In the genomic region with DNA sequence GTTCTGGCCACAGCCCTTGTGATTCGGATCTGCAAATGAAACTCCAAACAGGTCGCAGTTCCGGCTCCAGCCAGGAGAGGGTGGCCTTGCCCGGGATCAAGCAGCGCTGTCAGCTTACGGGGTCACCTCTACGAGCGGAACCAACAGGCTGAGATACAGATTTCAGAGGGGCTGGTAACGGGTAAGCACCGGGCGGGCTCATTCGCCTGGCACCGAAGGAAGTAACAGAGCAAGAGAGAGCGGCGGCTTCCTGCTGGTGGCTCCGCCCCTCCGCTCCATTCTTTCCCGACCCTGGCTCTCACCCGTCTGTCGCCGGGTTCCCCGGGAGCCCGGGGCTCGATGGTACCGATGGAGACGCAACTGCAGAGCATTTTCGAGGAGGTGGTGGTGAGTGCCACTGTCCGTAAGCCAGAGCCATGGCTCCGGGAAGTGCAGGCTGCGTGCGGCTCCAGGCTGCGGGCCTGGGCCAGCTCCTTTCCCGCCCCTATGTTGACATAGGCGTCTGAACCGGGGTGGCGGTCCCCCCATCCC, we compare ENCODE assay signal across 8 mouse cellular contexts. TPM values are rescaled to one million over a fixed set of nuclear protein-coding genes. Genes with fewer than 3 reads are reported as not detected.
DNase-seq lines count a peak whose midpoint lies in the region; ATAC-seq and TF ChIP-seq lines count a peak whose summit lies in the region.

A gene (plus strand): TSS at position 227 of the 531 bp plus-strand sequence.

- H3K4me2 ChIP-seq in forebrain, embryonic 16.5 days (ENCODE audit: low read length) = peak within 1 kb of the TSS; percentile 53
- peak within 1 kb of the TSS; percentile 67 for H3K4me2 ChIP-seq in lung, embryonic 14.5 days

- peaks cover 6% of the 10 kb centered on the region; the same call in 1 of the 2 replicates for H3K4me1 ChIP-seq in G1E (ENCODE audit: insufficient read depth, low read depth, low read length)
- peaks cover 2% of the 10 kb centered on the region; the same call in 1 of the 2 replicates for H3K4me1 ChIP-seq in forebrain, embryonic 16.5 days (replicated peaks; ENCODE audit: control insufficient read depth, insufficient read depth, low read length)
- no peaks in the 10 kb centered on the region for H3K4me1 ChIP-seq in lung, embryonic 14.5 days (ENCODE audit: insufficient read depth)
- peaks cover 2% of the 10 kb centered on the region; the same call in 1 of the 2 replicates for H3K4me1 ChIP-seq in olfactory bulb, adult 2 months (ENCODE audit: control insufficient read depth, insufficient read depth, low read length)
- H3K4me1 ChIP-seq in thymus, adult 2 months (replicated peaks; ENCODE audit: control insufficient read depth, insufficient read depth, low read length) = no peaks in the 10 kb centered on the region

- TF ChIP-seq CTCF in G1E (IDR thresholded peaks at IDR 0.05; ENCODE audit: low read depth, low read length) = peak; percentile 75; the same call in 1 of the 2 replicates
- TF ChIP-seq CTCF in layer of hippocampus, adult 2 months (conservative IDR thresholded peaks at IDR 0.05) = peak; percentile 96
- TF ChIP-seq CTCF in lung, embryonic 14.5 days (IDR thresholded peaks at IDR 0.05; ENCODE audit: low read depth) = peak; percentile 95
- peak; percentile 91 for TF ChIP-seq CTCF in olfactory bulb, adult 2 months (IDR thresholded peaks at IDR 0.05; ENCODE audit: insufficient read depth, low read depth, low read length)
- TF ChIP-seq CTCF in thymus, adult 2 months (IDR thresholded peaks at IDR 0.05; ENCODE audit: borderline replicate concordance, control insufficient read depth, extremely low read depth, insufficient read depth, low read length, poor library complexity) = peak; percentile 84

- H3K9ac ChIP-seq in forebrain, embryonic 16.5 days (replicated peaks; ENCODE audit: low read depth, low read length) = peak within 1 kb of the TSS; percentile 89
- peak within 1 kb of the TSS; percentile 68 for H3K9ac ChIP-seq in lung, embryonic 14.5 days

- H3K27me3 ChIP-seq in G1E (ENCODE audit: insufficient read depth, low read length) = no peaks in the 10 kb centered on the region; the same call in 1 of the 2 replicates
- no peaks in the 10 kb centered on the region for H3K27me3 ChIP-seq in forebrain, embryonic 16.5 days (replicated peaks; ENCODE audit: control insufficient read depth, insufficient read depth, low read length)
- H3K27me3 ChIP-seq in lung, embryonic 14.5 days (ENCODE audit: insufficient read depth, low read length) = no peaks in the 10 kb centered on the region
- no peaks in the 10 kb centered on the region for H3K27me3 ChIP-seq in thymus, adult 2 months (ENCODE audit: control insufficient read depth, insufficient read depth, low read length)

- peak; percentile 100 for ATAC-seq in G1E (ENCODE audit: extremely low read depth, insufficient number of reproducible peaks, low FRiP score, poor library complexity, severe bottlenecking)
- peak; percentile 100 for ATAC-seq in forebrain, embryonic 16.5 days
- peak; percentile 100 for ATAC-seq in lung, embryonic 14.5 days (ENCODE audit: insufficient read depth)

- H3K4me3 ChIP-seq in G1E (ENCODE audit: low read depth, low read length) = peak within 1 kb of the TSS; percentile 91
- H3K4me3 ChIP-seq in forebrain, embryonic 16.5 days (replicated peaks; ENCODE audit: low read length) = peak within 1 kb of the TSS; percentile 86
- peak within 1 kb of the TSS; percentile 93 for H3K4me3 ChIP-seq in layer of hippocampus, adult 2 months
- H3K4me3 ChIP-seq in lung, embryonic 14.5 days (ENCODE audit: low read depth, low read length) = peak within 1 kb of the TSS; percentile 65
- peak within 1 kb of the TSS; percentile 64 for H3K4me3 ChIP-seq in olfactory bulb, adult 2 months (ENCODE audit: insufficient read depth, low read depth, low read length)
- H3K4me3 ChIP-seq in thymus, adult 2 months (ENCODE audit: control insufficient read depth, insufficient read depth, low read length) = peak within 1 kb of the TSS; percentile 89

- WGBS in forebrain, embryonic 16.5 days = under 1% methylated on average over 34 of the region's 36 CpGs
- 0% methylated on average over 36 of the region's 36 CpGs for WGBS in lung, embryonic 14.5 days
- WGBS in olfactory bulb, adult 2 months = under 1% methylated on average over 36 of the region's 36 CpGs
- under 1% methylated on average over 36 of the region's 36 CpGs for WGBS in thymus, adult 2 months

- no peaks in the 10 kb centered on the region for H3K9me3 ChIP-seq in G1E (replicated peaks)
- H3K9me3 ChIP-seq in forebrain, embryonic 16.5 days (ENCODE audit: control insufficient read depth, low read length) = no peaks in the 10 kb centered on the region
- H3K9me3 ChIP-seq in lung, embryonic 14.5 days (ENCODE audit: low read depth, low read length) = no peaks in the 10 kb centered on the region

- H3K27ac ChIP-seq in forebrain, embryonic 16.5 days (ENCODE audit: low read length) = no peak within 1 kb of the TSS
- peak within 1 kb of the TSS; percentile 86 for H3K27ac ChIP-seq in layer of hippocampus, adult 2 months
- no peak within 1 kb of the TSS for H3K27ac ChIP-seq in lung, embryonic 14.5 days (ENCODE audit: low read depth)
- H3K27ac ChIP-seq in olfactory bulb, adult 2 months (ENCODE audit: insufficient read depth, low read depth, low read length) = no peak within 1 kb of the TSS
- H3K27ac ChIP-seq in thymus, adult 2 months (ENCODE audit: control insufficient read depth, insufficient read depth, low read length) = no peak within 1 kb of the TSS

- peaks cover 30% of the 10 kb centered on the region for H3K36me3 ChIP-seq in G1E (replicated peaks)
- 0 out of 2 replicates have a peak, but pooled peaks cover 4% of the 10 kb centered on the region for H3K36me3 ChIP-seq in forebrain, embryonic 16.5 days (ENCODE audit: control insufficient read depth, insufficient read depth)
- H3K36me3 ChIP-seq in lung, embryonic 14.5 days (ENCODE audit: insufficient read depth) = peaks cover 28% of the 10 kb centered on the region
- H3K36me3 ChIP-seq in thymus, adult 2 months (ENCODE audit: control insufficient read depth, insufficient read depth, low read length) = peaks cover 7% of the 10 kb centered on the region; the same call in 1 of the 2 replicates

- peak; percentile 58; the same call in 1 of the 2 replicates for TF ChIP-seq POLR2A in olfactory bulb, adult 2 months (IDR thresholded peaks at IDR 0.05; ENCODE audit: insufficient read depth, low read depth, low read length)
- peak; percentile 48; the same call in 1 of the 2 replicates for TF ChIP-seq POLR2A in thymus, adult 2 months (IDR thresholded peaks at IDR 0.05; ENCODE audit: control insufficient read depth, extremely low read depth, insufficient read depth, low read length, poor library complexity)

- intact Hi-C loops in heart, postnatal 36 days (cut with DNase I) = loop anchor here (1.0 to 5.0 kb wide), 2 partner anchors 73 to 349 kb away; no protein-coding TSS in a partner anchor

- DNase-seq in G1E (ENCODE audit: low spot score) = peak; percentile 76
- DNase-seq in cerebellum, adult 18-20 months = peak; percentile 98 to 99
- DNase-seq in heart, postnatal 36 days = peak; percentile 97 to 99
- DNase-seq in layer of hippocampus, adult 2 months (ENCODE audit: low spot score in 2 of 2) = peak; percentile 98 to 99
- peak; percentile 98 for DNase-seq in lung, embryonic 14.5 days
- DNase-seq in thymus, adult 2 months = peak; percentile 98

RNA-seq across cellular contexts. Expression of the gene that starts here (rescaled TPM):
- total RNA-seq in G1E (2014; fragmentation: Nextera tagmentation) = 48.9 and 52.8 TPM in 2 replicates
- total RNA-seq in G1E (2017) = 30.0 and 34.0 TPM in 2 replicates
- polyA plus RNA-seq in G1E (2012) = 8.9 and 13.7 TPM in 2 replicates
- polyA plus RNA-seq in forebrain, embryonic 16.5 days (2015; fragmentation: Nextera tagmentation; extraction: Ambion mirVana) = 34.4 and 35.4 TPM in 2 replicates
- 10 to 100 TPM; 14.1 to 15.4 TPM for total RNA-seq in heart, postnatal 36 days (2021)
- 10 to 100 TPM; 32.6 to 36.6 TPM for total RNA-seq in layer of hippocampus, adult 2 months (2021)
- polyA plus RNA-seq in lung, embryonic 14.5 days (2014; fragmentation: Nextera tagmentation; extraction: Ambion mirVana) = 26.5 and 30.8 TPM in 2 replicates
- polyA plus RNA-seq in olfactory bulb, adult 2 months (2012; ENCODE audit: insufficient read depth, insufficient read length, low replicate concordance, missing spikeins) = not detected in 2 replicates
- polyA plus RNA-seq in thymus, adult 2 months (2012; rRNA removed) = 28.9 and 30.9 TPM in 2 replicates
